Mouse (Mus musculus): ENCODE measurements around the gene Tspyl3. TPM values are rescaled to one million over a fixed set of nuclear protein-coding genes. Genes with fewer than 3 reads are reported as not detected.
"Not testable (repeated sequence)": the region's sequence is repeated elsewhere in the genome, so short reads cannot be mapped to it uniquely, and the experiment has no call there.

Tspyl3 gene
- total RNA-seq (2021): 1 to 10 TPM; 1.7 to 1.8 TPM
- long read RNA-seq, experiment 1, partial matches to known transcripts: 0 of 3 reads
- long read RNA-seq, experiment 1, other reads (novel, unspliced or antisense): 0 of 3 reads
- long read RNA-seq, experiment 2, partial matches to known transcripts: 0 of 1 reads
- long read RNA-seq, experiment 2, other reads (novel, unspliced or antisense): 0 of 1 reads

GRCm38 (mm10) chr2:153224946-153225594, at the start of gene Tspyl3:
Gene Tspyl3, minus strand, starts transcription at chr2:153225441.
- peak; percentile 26 for DNase-seq
- intact Hi-C loops (cut with DNase I; ENCODE audit: low total_unique reads): no loop called here

GRCm38 (mm10) chr2:153274919-153275247, 49.6 kb upstream of the Tspyl3 start:
- intact Hi-C loops (cut with DNase I; ENCODE audit: low total_unique reads): no loop called here
- no peak for DNase-seq

GRCm38 (mm10) chr2:153274200-153274918, 49.1 kb upstream of the Tspyl3 start:
- DNase-seq; intact Hi-C loops (cut with DNase I; ENCODE audit: low total_unique reads): not testable (repeated sequence)

- DNase-seq; intact Hi-C loops (cut with DNase I; ENCODE audit: low total_unique reads): not testable (repeated sequence)
These were observed 45.1 kb upstream of the Tspyl3 start for GRCm38 (mm10) chr2:153270231-153270915.

GRCm38 (mm10) chr2:153267331-153267730, 42.1 kb upstream of the Tspyl3 start:
- DNase-seq: no peak
- intact Hi-C loops (cut with DNase I; ENCODE audit: low total_unique reads): no loop called here

GRCm38 (mm10) chr2:153263053-153263452, 37.8 kb upstream of the Tspyl3 start:
- no peak for DNase-seq
- intact Hi-C loops (cut with DNase I; ENCODE audit: low total_unique reads): no loop called here

- intact Hi-C loops (cut with DNase I; ENCODE audit: low total_unique reads): no loop called here
- no peak for DNase-seq
These were observed 34.8 kb upstream of the Tspyl3 start for GRCm38 (mm10) chr2:153259864-153260674.

- DNase-seq: no peak
- intact Hi-C loops (cut with DNase I; ENCODE audit: low total_unique reads): no loop called here
These were observed 34.0 kb upstream of the Tspyl3 start for GRCm38 (mm10) chr2:153259030-153259863.

GRCm38 (mm10) chr2:153256604-153257003, 31.4 kb upstream of the Tspyl3 start:
- intact Hi-C loops (cut with DNase I; ENCODE audit: low total_unique reads): no loop called here
- DNase-seq: no peak

- intact Hi-C loops (cut with DNase I; ENCODE audit: low total_unique reads): no loop called here
- DNase-seq: no peak
These were observed 24.5 kb upstream of the Tspyl3 start for GRCm38 (mm10) chr2:153249751-153250150.

- no peak for DNase-seq
- intact Hi-C loops (cut with DNase I; ENCODE audit: low total_unique reads): no loop called here
These were observed 16.9 kb upstream of the Tspyl3 start for GRCm38 (mm10) chr2:153242156-153242555.

- peak; percentile 92 for DNase-seq
These were observed 16.2 kb upstream of the Tspyl3 start, which contains the start of the genes Plagl2 and Pofut1 for GRCm38 (mm10) chr2:153241250-153242014. Gene Plagl2, minus strand, starts transcription at chr2:153241426. Gene Pofut1, plus strand, starts transcription at chr2:153241533.

GRCm38 (mm10) chr2:153240701-153241235, 15.5 kb upstream of the Tspyl3 start:
- DNase-seq: no peak
- intact Hi-C loops (cut with DNase I; ENCODE audit: low total_unique reads): no loop called here

More at GRCm38 (mm10) chr2:153241250-153242014, 16.2 kb upstream of the Tspyl3 start, which contains the start of the genes Plagl2 and Pofut1:
- intact Hi-C loops (cut with DNase I; ENCODE audit: low total_unique reads): no loop called here

GRCm38 (mm10) chr2:153239860-153240480, 14.7 kb upstream of the Tspyl3 start:
- intact Hi-C loops (cut with DNase I; ENCODE audit: low total_unique reads): no loop called here
- DNase-seq: no peak

GRCm38 (mm10) chr2:153239021-153239859, 14.0 kb upstream of the Tspyl3 start:
- intact Hi-C loops (cut with DNase I; ENCODE audit: low total_unique reads): no loop called here
- DNase-seq: no peak

- intact Hi-C loops (cut with DNase I; ENCODE audit: low total_unique reads): no loop called here
- no peak for DNase-seq
These were observed 13.2 kb upstream of the Tspyl3 start for GRCm38 (mm10) chr2:153238406-153238805.
